Mouse (Mus musculus) MEL (cell line): ENCODE measurements around the gene Mtif2.

Experiments
- CTCF ChIP-seq, 3 experiments: IDR thresholded peaks in 2 of 3; conservative IDR thresholded peaks in 1 of 3; 2 replicates each; pipeline ENCODE4 v1.5.1; 2011 to 2012; ENCODE audit warnings: low read length in 3 of 3, low read depth in 2 of 3, mild to moderate bottlenecking in 2 of 3, improper control_type of control experiment in 1 of 3, inconsistent platforms in 1 of 3, mixed read lengths in 1 of 3, moderate library complexity in 1 of 3; ENCODE audit not compliant: control insufficient read depth in 1 of 3, insufficient read depth in 1 of 3, poor library complexity in 1 of 3, severe bottlenecking in 1 of 3
- ELF1 ChIP-seq: IDR thresholded peaks from 2 replicates; pipeline ENCODE4 v1.6.1; 2014; ENCODE audit warnings: low read depth, mild to moderate bottlenecking, inconsistent platforms, low read length, improper control_type of control experiment, moderate library complexity
- EP300 ChIP-seq, 2 experiments: IDR thresholded peaks; 2 replicates each; pipeline ENCODE4 v1.6.1; 2011; ENCODE audit warnings: improper control_type of control experiment in 2 of 2, low read length in 2 of 2, low read depth in 1 of 2, mild to moderate bottlenecking in 1 of 2
- GABPA ChIP-seq: IDR thresholded peaks from 2 replicates; pipeline ENCODE4 v1.6.1; 2012; ENCODE audit warnings: low read depth, mild to moderate bottlenecking, inconsistent platforms, low read length, improper control_type of control experiment, moderate library complexity
- HCFC1 ChIP-seq: IDR thresholded peaks from 2 replicates; pipeline ENCODE4 v1.6.1; 2012; ENCODE audit warnings: low read depth, mild to moderate bottlenecking, inconsistent platforms, low read length, improper control_type of control experiment, moderate library complexity
- MAFK ChIP-seq: IDR thresholded peaks from 2 replicates; pipeline ENCODE4 v1.6.1; 2011; ENCODE audit warnings: low read depth, mild to moderate bottlenecking, low read length, improper control_type of control experiment, borderline replicate concordance
- MAX ChIP-seq: IDR thresholded peaks from 2 replicates; pipeline ENCODE4 v1.6.1; 2011; ENCODE audit warnings: low read length, improper control_type of control experiment
- MEF2A ChIP-seq: IDR thresholded peaks from 2 replicates; pipeline ENCODE4 v1.6.1; 2014; ENCODE audit warnings: low read depth, mild to moderate bottlenecking, inconsistent platforms, low read length, improper control_type of control experiment; ENCODE audit not compliant: poor library complexity, insufficient replicate concordance, severe bottlenecking; ENCODE audit errors: extremely low read depth
- NELFE ChIP-seq: IDR thresholded peaks from 2 replicates; pipeline ENCODE4 v1.6.1; 2011; ENCODE audit warnings: low read depth, low read length, improper control_type of control experiment
- POLR2AphosphoS5 ChIP-seq: IDR thresholded peaks from 2 replicates; pipeline ENCODE4 v1.6.1; 2012; ENCODE audit warnings: low read depth, borderline replicate concordance, mild to moderate bottlenecking, inconsistent platforms, low read length, moderate library complexity, mixed read lengths
- RCOR1 ChIP-seq: IDR thresholded peaks from 2 replicates; pipeline ENCODE4 v1.6.1; 2012; ENCODE audit warnings: low read depth, mild to moderate bottlenecking, inconsistent platforms, low read length, improper control_type of control experiment
- TCF12 ChIP-seq: IDR thresholded peaks from 2 replicates; pipeline ENCODE4 v1.6.1; 2014; ENCODE audit warnings: low read depth, mild to moderate bottlenecking, inconsistent platforms, low read length, improper control_type of control experiment, moderate library complexity

GRCm38 (mm10) chr11:29493135-29493534 lies 33.1 kb upstream of the Mtif2 start:
- TF ChIP-seq HCFC1 = no peak
- no peak for TF ChIP-seq CTCF (IDR thresholded peaks at IDR 0.05 in 2 of 3, conservative IDR thresholded peaks at IDR 0.05 in 1 of 3; ENCODE audit: control insufficient read depth in 1 of 3, insufficient read depth in 1 of 3, low read depth in 2 of 3, low read length in 3 of 3, poor library complexity in 1 of 3, severe bottlenecking in 1 of 3)
- TF ChIP-seq EP300 (IDR thresholded peaks at IDR 0.05; ENCODE audit: low read depth in 1 of 2, low read length in 2 of 2) = no peak
- TF ChIP-seq RCOR1 = no peak
- TF ChIP-seq MEF2A = no peak
- TF ChIP-seq TCF12 = no peak
- TF ChIP-seq NELFE = no peak
- TF ChIP-seq MAFK = no peak
- TF ChIP-seq MAX = no peak
- no peak for TF ChIP-seq GABPA
- no peak for TF ChIP-seq POLR2AphosphoS5
- TF ChIP-seq ELF1 = no peak
